Mouse (Mus musculus): ENCODE data around the gene Gpc5.

- TF ChIP-seq CTCF (IDR thresholded peaks at IDR 0.05; ENCODE audit: low read depth) (no peak), EP300 (IDR thresholded peaks at IDR 0.05; ENCODE audit: low read depth) (no peak)
These were observed 777.1 kb downstream of the Gpc5 start for GRCm38 (mm10) chr14:115869127-115869526.
